Mouse (Mus musculus) kidney, postnatal 4 days (tissue): Measurements from ENCODE around the gene Mgat1.
"Not testable (repeated sequence)": the region's sequence is repeated elsewhere in the genome, so short reads cannot be mapped to it uniquely, and the experiment has no call there.

Experiments
- DNase-seq, 2 experiments: peaks; one replicate each; pipeline ENCODE4 v3.0.0; 2021; ENCODE audit warnings: mixed read lengths in 2 of 2

Mgat1 gene

GRCm38 (mm10) chr11:49264622-49265021 lies 20.6 kb downstream of the Mgat1 start:
- no peak for DNase-seq

- no peak for DNase-seq
Measured at GRCm38 (mm10) chr11:49265101-49265500, 21.1 kb downstream of the Mgat1 start.

GRCm38 (mm10) chr11:49266671-49267070 lies 22.7 kb downstream of the Mgat1 start:
- peak in 1 of 2 experiments; percentile 30 for DNase-seq

- DNase-seq = no peak
Measured at GRCm38 (mm10) chr11:49267316-49267715, 23.3 kb downstream of the Mgat1 start.

GRCm38 (mm10) chr11:49267970-49268579 lies 24.1 kb downstream of the Mgat1 start:
- no peak for DNase-seq

GRCm38 (mm10) chr11:49269761-49270160 lies 25.8 kb downstream of the Mgat1 start:
- no peak for DNase-seq

GRCm38 (mm10) chr11:49270368-49270767 lies 26.4 kb downstream of the Mgat1 start:
- DNase-seq = no peak

GRCm38 (mm10) chr11:49271334-49271733 lies 27.3 kb downstream of the Mgat1 start:
- DNase-seq = peak; percentile 38 to 54

GRCm38 (mm10) chr11:49273834-49274519 lies 30.0 kb downstream of the Mgat1 start:
- DNase-seq = no peak

GRCm38 (mm10) chr11:49278222-49278621 lies 34.2 kb downstream of the Mgat1 start, which contains the start of gene Olfr1393:
Olfr1393 (plus strand) TSS chr11:49278304.
- DNase-seq = no peak

GRCm38 (mm10) chr11:49284982-49285381 lies 41.0 kb downstream of the Mgat1 start, which contains the start of gene Olfr1392:
Olfr1392 (plus strand) TSS chr11:49285282.
- DNase-seq = not testable (repeated sequence)

- no peak for DNase-seq
Measured at GRCm38 (mm10) chr11:49287251-49287650, 43.3 kb downstream of the Mgat1 start.

- no peak for DNase-seq
Measured at GRCm38 (mm10) chr11:49292777-49293176, 48.8 kb downstream of the Mgat1 start.

GRCm38 (mm10) chr11:49304441-49304840 lies 60.5 kb downstream of the Mgat1 start, which contains the start of gene Olfr10:
Olfr10 (plus strand) TSS chr11:49304741.
- no peak for DNase-seq

- not testable (repeated sequence) for DNase-seq
Measured at GRCm38 (mm10) chr11:49308547-49308946, 64.6 kb downstream of the Mgat1 start.
